Mouse (Mus musculus): Measurements from ENCODE around the gene B4galt1.

B4galt1 gene

GRCm38 (mm10) chr4:40840448-40840847 lies 13.4 kb downstream of the B4galt1 start:
- DNase-seq (ENCODE audit: low read depth, low spot score): no peak

GRCm38 (mm10) chr4:40839251-40839650 lies 14.6 kb downstream of the B4galt1 start:
- DNase-seq (ENCODE audit: low read depth, low spot score): no peak

- DNase-seq (ENCODE audit: low read depth, low spot score): no peak
Observed at GRCm38 (mm10) chr4:40837451-40838285, 16.1 kb downstream of the B4galt1 start.

- no peak for DNase-seq (ENCODE audit: low read depth, low spot score)
Observed at GRCm38 (mm10) chr4:40837008-40837407, 16.8 kb downstream of the B4galt1 start.

GRCm38 (mm10) chr4:40834872-40835271 lies 18.9 kb downstream of the B4galt1 start:
- DNase-seq (ENCODE audit: low read depth, low spot score): no peak

GRCm38 (mm10) chr4:40834232-40834786 lies 19.5 kb downstream of the B4galt1 start:
- DNase-seq (ENCODE audit: low read depth, low spot score): no peak

- DNase-seq (ENCODE audit: low read depth, low spot score): no peak
Observed at GRCm38 (mm10) chr4:40833381-40834231, 20.2 kb downstream of the B4galt1 start.

- DNase-seq (ENCODE audit: low read depth, low spot score): no peak
Observed at GRCm38 (mm10) chr4:40830530-40830929, 23.3 kb downstream of the B4galt1 start.

GRCm38 (mm10) chr4:40829654-40830400 lies 24.0 kb downstream of the B4galt1 start:
- DNase-seq (ENCODE audit: low read depth, low spot score): no peak

- DNase-seq (ENCODE audit: low read depth, low spot score): no peak
Observed at GRCm38 (mm10) chr4:40828910-40829309, 24.9 kb downstream of the B4galt1 start.

GRCm38 (mm10) chr4:40827926-40828325 lies 25.9 kb downstream of the B4galt1 start:
- DNase-seq (ENCODE audit: low read depth, low spot score): no peak

- DNase-seq (ENCODE audit: low read depth, low spot score): no peak
Observed at GRCm38 (mm10) chr4:40826810-40827209, 27.0 kb downstream of the B4galt1 start.

GRCm38 (mm10) chr4:40825981-40826380 lies 27.8 kb downstream of the B4galt1 start:
- no peak for DNase-seq (ENCODE audit: low read depth, low spot score)

GRCm38 (mm10) chr4:40825146-40825545 lies 28.7 kb downstream of the B4galt1 start:
- DNase-seq (ENCODE audit: low read depth, low spot score): no peak

GRCm38 (mm10) chr4:40824505-40824904 lies 29.3 kb downstream of the B4galt1 start:
- no peak for DNase-seq (ENCODE audit: low read depth, low spot score)

- DNase-seq (ENCODE audit: low read depth, low spot score): no peak
Observed at GRCm38 (mm10) chr4:40823664-40824063, 30.1 kb downstream of the B4galt1 start.

GRCm38 (mm10) chr4:40823151-40823550 lies 30.7 kb downstream of the B4galt1 start:
- DNase-seq (ENCODE audit: low read depth, low spot score): no peak

GRCm38 (mm10) chr4:40821303-40822023 lies 32.3 kb downstream of the B4galt1 start:
- DNase-seq (ENCODE audit: low read depth, low spot score): no peak

GRCm38 (mm10) chr4:40820903-40821302 lies 32.9 kb downstream of the B4galt1 start:
- DNase-seq (ENCODE audit: low read depth, low spot score): no peak

GRCm38 (mm10) chr4:40820024-40820423 lies 33.8 kb downstream of the B4galt1 start:
- no peak for DNase-seq (ENCODE audit: low read depth, low spot score)

- DNase-seq (ENCODE audit: low read depth, low spot score): no peak
Observed at GRCm38 (mm10) chr4:40819151-40819550, 34.7 kb downstream of the B4galt1 start.

All from telencephalon, adult 2 months (tissue).